Mouse (Mus musculus): Measurements from ENCODE around the gene Ceacam18.

- TF ChIP-seq CTCF (IDR thresholded peaks at IDR 0.05; ENCODE audit: low read depth) (no peak), EP300 (IDR thresholded peaks at IDR 0.05; ENCODE audit: low read depth) (no peak)
These were observed 26.7 kb upstream of the Ceacam18 start for GRCm38 (mm10) chr7:43607743-43608287.
